Mouse (Mus musculus) lung, postnatal 36 days (tissue): ENCODE measurements around the gene Zbtb20.

ENCODE experiments used
- DNase-seq: peaks from one replicate; pipeline ENCODE4 v3.0.0; 2022; ENCODE audit warnings: mixed read lengths

The Zbtb20 gene

DNA sequence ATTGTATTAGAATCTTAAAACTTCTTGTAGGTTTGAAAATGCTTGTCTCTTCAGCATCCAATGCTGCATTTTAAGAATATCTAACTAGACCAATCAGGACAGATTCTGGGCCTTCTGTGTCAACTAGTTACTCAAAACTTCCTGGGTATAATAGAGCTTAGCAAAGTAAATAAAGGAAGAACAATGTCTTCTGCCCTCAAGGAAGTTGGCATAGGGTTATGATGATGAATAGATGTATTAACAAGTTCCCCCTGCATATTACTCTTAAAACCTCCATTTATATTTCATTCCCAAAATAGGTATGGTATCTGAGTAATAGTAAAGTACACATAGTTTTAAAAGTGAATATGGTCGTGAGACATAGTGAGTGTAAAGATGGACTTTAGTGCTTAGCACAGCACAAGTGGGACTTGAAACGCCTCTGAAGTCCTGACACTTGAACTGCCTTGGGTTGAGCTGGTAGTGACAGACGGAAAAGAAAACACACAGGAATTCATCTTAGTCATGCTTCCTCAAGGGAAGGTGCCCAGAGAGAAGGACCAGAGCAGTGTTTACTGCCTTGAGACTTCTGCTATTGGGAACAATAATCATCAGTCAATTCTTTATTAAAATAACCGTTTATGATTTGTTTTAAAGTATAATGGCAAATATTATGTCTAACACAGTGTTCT lies 341.8 kb downstream of the Zbtb20 start:
- peak; percentile 23 for DNase-seq

- DNase-seq: no peak
Observed at GRCm38 (mm10) chr16:43219367-43219766, 343.7 kb downstream of the Zbtb20 start.

- DNase-seq: peak; percentile 33
Observed at GRCm38 (mm10) chr16:43221313-43221712, 345.6 kb downstream of the Zbtb20 start.

- no peak for DNase-seq
Observed at GRCm38 (mm10) chr16:43230253-43230652, 354.6 kb downstream of the Zbtb20 start.

- DNase-seq: no peak
Observed at GRCm38 (mm10) chr16:43234249-43234648, 358.6 kb downstream of the Zbtb20 start.

DNA sequence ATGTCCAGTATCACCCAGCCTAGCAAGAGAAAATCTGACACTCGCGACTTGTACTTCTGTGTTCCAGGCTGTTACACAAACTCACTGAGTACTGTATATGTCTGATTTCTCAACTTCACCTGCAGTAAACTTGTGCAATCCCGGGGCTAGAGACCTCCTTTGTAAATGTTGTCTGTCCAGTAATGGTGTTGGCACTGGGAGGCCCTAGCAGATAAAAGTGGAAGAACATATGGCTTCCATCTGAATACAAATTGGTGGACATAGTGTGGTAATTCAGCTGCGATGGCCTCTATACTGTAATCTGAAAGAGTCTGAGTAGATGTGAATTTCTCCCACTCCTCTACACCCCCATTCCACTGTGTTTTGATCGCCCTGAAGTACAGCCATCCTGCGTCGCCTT lies 359.6 kb downstream of the Zbtb20 start:
- peak; percentile 41 for DNase-seq

- peak; percentile 24 for DNase-seq
Observed at GRCm38 (mm10) chr16:43235721-43236159, 360.1 kb downstream of the Zbtb20 start.

DNA sequence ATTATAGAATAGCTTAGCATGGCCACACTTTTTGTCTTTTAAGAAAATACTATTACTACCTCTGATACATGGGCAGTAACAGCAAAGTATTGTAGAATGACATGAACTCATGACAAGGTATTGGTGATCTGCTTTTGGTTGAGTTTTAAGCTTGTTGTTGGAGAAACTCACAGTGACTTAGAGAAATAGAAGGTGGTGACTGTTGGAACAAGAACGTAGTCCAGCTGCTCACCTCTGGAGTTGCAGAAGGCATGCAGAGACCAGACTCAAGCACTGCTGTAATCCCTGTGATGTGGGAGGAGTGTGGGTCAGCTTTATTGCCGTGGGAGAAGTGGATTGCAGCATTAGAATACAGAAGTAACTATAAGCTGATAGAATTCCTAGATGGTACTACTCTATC lies 361.9 kb downstream of the Zbtb20 start:
- no peak for DNase-seq

GRCm38 (mm10) chr16:43247026-43247425 lies 371.3 kb downstream of the Zbtb20 start:
- no peak for DNase-seq

- no peak for DNase-seq
Observed at GRCm38 (mm10) chr16:43253077-43253476, 377.4 kb downstream of the Zbtb20 start.

- no peak for DNase-seq
Observed at GRCm38 (mm10) chr16:43253746-43254145, 378.1 kb downstream of the Zbtb20 start.

- no peak for DNase-seq
Observed at GRCm38 (mm10) chr16:43256191-43256899, 380.7 kb downstream of the Zbtb20 start.

DNA sequence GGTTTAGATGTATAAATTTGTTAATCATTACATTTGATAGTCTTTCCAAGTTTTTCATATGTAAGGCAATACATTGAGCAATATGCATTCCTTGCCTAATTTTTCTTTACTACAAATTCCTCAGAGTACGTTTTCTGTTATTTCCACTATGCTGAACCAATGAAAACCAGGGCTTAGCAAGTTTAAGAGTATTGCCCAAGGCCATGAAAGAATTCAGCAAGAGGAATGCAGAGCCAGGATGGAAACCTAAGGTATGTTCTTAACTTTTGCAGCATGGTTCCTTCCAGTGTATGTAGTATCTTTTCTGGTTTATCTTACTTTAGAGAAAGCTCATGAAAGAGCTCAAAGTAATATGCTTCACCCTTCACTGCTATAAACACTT lies 381.2 kb downstream of the Zbtb20 start:
- DNase-seq: no peak

GRCm38 (mm10) chr16:43259466-43259865 lies 383.8 kb downstream of the Zbtb20 start:
- no peak for DNase-seq

- DNase-seq: no peak
Observed at GRCm38 (mm10) chr16:43260862-43261261, 385.2 kb downstream of the Zbtb20 start.

GRCm38 (mm10) chr16:43274057-43274595 lies 398.4 kb downstream of the Zbtb20 start:
- DNase-seq: no peak

- no peak for DNase-seq
Observed at GRCm38 (mm10) chr16:43276764-43277163, 401.1 kb downstream of the Zbtb20 start.

DNA sequence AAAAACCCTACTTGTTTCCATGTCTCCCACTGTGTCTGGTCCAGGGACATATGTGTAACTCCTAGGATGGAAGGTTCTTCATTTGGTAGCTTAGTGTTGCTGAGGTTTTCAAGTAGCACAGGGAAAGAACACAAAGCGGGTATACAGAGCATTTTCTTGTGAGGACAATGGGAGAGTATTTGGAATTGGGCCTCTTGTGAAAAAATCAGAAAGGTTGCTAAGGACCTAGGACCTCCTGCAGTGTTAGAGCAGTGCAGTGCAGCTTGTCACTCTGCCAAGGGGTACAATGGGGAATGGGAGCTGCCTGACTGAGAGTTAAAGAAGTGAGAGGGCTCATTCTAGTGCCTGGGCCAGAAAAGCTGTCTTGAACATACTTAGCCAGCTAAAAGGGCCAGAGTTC lies 410.6 kb downstream of the Zbtb20 start:
- no peak for DNase-seq

- no peak for DNase-seq
Observed at GRCm38 (mm10) chr16:43286783-43287383, 411.2 kb downstream of the Zbtb20 start.

- peak; percentile 40 for DNase-seq
Observed at GRCm38 (mm10) chr16:43291423-43291822, 415.7 kb downstream of the Zbtb20 start.

- DNase-seq: no peak
Observed at GRCm38 (mm10) chr16:43297953-43298596, 422.4 kb downstream of the Zbtb20 start.

DNA sequence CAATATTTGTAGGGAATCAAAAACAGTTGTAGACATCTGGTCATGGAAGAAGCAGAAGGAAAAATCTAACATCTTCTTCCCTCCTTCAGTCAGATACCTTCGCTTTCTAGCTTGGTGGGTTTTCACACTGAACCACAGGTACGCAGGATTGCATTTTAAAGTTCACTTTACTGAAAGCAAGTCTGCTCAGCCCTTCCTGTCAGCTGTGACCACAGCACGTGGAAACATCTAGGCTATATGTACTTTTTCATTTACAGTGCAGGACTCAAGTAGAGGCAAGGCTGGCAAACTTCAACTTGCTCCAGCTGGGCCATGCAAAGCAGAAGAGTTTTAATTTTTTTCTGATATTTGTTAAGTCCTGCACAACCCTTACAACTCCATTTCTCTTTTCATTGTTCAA lies 424.7 kb downstream of the Zbtb20 start:
- DNase-seq: no peak

DNA sequence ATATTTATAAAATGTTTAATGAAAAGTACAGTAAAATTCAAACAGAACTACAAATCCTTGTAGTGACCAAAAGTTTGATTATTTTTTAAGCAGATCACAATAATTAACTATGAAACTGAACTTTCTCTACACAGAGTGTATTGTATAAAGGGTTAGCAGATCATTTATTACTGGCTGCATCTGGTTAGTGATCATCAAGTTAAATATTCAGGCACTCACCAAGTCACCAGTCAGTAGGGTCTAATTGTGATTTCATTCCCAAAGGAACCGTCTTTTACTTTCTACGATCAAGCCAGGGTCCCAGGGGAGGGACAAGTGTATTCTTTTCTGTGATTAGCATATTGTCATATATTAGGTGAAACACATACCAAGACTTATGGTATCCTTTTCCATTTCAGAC lies 426.5 kb downstream of the Zbtb20 start:
- DNase-seq: no peak
